Mouse (Mus musculus) brain, embryonic 14.5 days (tissue): ENCODE results near the gene Plscr3.

Experiments used
- CTCF ChIP-seq: fragments of 200-500 bp; IDR thresholded peaks from 2 replicates; pipeline ENCODE4 v1.5.1; 2012; ENCODE audit warnings: inconsistent platforms, mild to moderate bottlenecking, moderate library complexity, borderline replicate concordance; ENCODE audit not compliant: insufficient read depth, insufficient read length; ENCODE audit errors: extremely low read depth
- POLR2A ChIP-seq: fragments of 200-500 bp; IDR thresholded peaks from 2 replicates; pipeline ENCODE4 v1.6.1; 2012; ENCODE audit warnings: mild to moderate bottlenecking, inconsistent platforms, borderline replicate concordance; ENCODE audit not compliant: poor library complexity, insufficient read depth, insufficient read length, severe bottlenecking; ENCODE audit errors: extremely low read depth

GRCm38 (mm10) chr11:69884240-69884639 lies 38.1 kb downstream of the Plscr3 start:
- TF ChIP-seq CTCF, result no peak
- TF ChIP-seq POLR2A, result no peak
